Mouse (Mus musculus): Measurements from ENCODE around the gene Ppp1r32. TPM values are rescaled to one million over a fixed set of nuclear protein-coding genes. Genes with fewer than 3 reads are reported as not detected.
A peak's percentile ranks its signal among the peaks of the same experiment; 100 is the strongest.

Ppp1r32 gene
- polyA plus RNA-seq, 1 experiment from 2014 or later = 0.41 TPM

DNA sequence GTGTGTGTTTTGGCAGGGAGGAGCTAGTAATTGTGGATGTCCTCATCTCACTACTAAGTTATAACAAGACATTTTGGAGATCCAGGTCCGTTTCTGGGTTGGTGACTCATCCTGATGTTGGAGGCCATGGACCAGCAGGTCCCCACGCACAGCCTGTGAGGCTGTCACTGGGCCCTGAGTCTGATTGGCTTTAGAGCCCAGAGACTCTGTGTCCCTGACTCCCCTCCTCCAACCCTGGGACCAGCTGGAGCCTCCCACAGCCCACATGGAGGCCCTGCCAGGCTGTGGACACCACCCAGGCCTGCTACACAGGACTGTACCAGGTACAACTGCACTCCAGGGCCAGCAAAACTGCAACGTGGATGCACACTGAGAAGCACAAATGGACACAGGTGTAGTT lies 9.8 kb downstream of the Ppp1r32 start:
- Histone ChIP-seq H3K4me2 (ENCODE audit: low read depth, low read length, severe bottlenecking) (no peak overlapping the region), H3K4me1 (replicated peaks; ENCODE audit: control insufficient read depth, insufficient read depth, low read length) (no peaks in the 10 kb centered on the region; the same call in 1 of the 2 replicates), H3K36me3 (ENCODE audit: control insufficient read depth, insufficient read depth, low read length) (no peaks in the 10 kb centered on the region), H3K9ac (ENCODE audit: low read length) (no peak overlapping the region), H3K27me3 (ENCODE audit: control insufficient read depth, insufficient read depth, low read length) (no peaks in the 10 kb centered on the region), H3K27ac (ENCODE audit: low read depth, low read length) (no peak overlapping the region), H3K9me3 (ENCODE audit: control insufficient read depth, low read length) (no peaks in the 10 kb centered on the region), H3K4me3 (ENCODE audit: low read depth, low read length) (no peak overlapping the region)
- WGBS = 86% methylated on average over 3 of the region's 3 CpGs
- no peak for ATAC-seq (replicated peaks; ENCODE audit: low FRiP score)
- no peak for DNase-seq (ENCODE audit: low spot score)

GRCm38 (mm10) chr19:10469171-10469658 lies 13.5 kb downstream of the Ppp1r32 start:
- Histone ChIP-seq H3K4me1 (replicated peaks; ENCODE audit: control insufficient read depth, insufficient read depth, low read length) (no peaks in the 10 kb centered on the region; the same call in 1 of the 2 replicates), H3K4me3 (ENCODE audit: low read depth, low read length) (no peak overlapping the region), H3K9me3 (ENCODE audit: control insufficient read depth, low read length) (no peaks in the 10 kb centered on the region), H3K36me3 (ENCODE audit: control insufficient read depth, insufficient read depth, low read length) (no peaks in the 10 kb centered on the region), H3K27me3 (ENCODE audit: control insufficient read depth, insufficient read depth, low read length) (no peaks in the 10 kb centered on the region), H3K4me2 (ENCODE audit: low read depth, low read length, severe bottlenecking) (no peak overlapping the region), H3K27ac (ENCODE audit: low read depth, low read length) (no peak overlapping the region), H3K9ac (ENCODE audit: low read length) (no peak overlapping the region)
- ATAC-seq (replicated peaks; ENCODE audit: low FRiP score) = no peak
- DNase-seq (ENCODE audit: low spot score) = no peak
- 65% methylated on average over 8 of the region's 8 CpGs for WGBS

- peaks cover 8% of the 10 kb centered on the region for H3K27me3 ChIP-seq (ENCODE audit: control insufficient read depth, insufficient read depth, low read length)
- no peak overlapping the region for H3K9ac ChIP-seq (ENCODE audit: low read length)
- DNase-seq (ENCODE audit: low spot score) (no peak), ATAC-seq (replicated peaks; ENCODE audit: low FRiP score) (no peak)
- H3K4me3 ChIP-seq (ENCODE audit: low read depth, low read length) = no peak overlapping the region
- no peaks in the 10 kb centered on the region for H3K9me3 ChIP-seq (ENCODE audit: control insufficient read depth, low read length)
- H3K4me1 ChIP-seq (replicated peaks; ENCODE audit: control insufficient read depth, insufficient read depth, low read length) = no peaks in the 10 kb centered on the region
- H3K4me2 ChIP-seq (ENCODE audit: low read depth, low read length, severe bottlenecking) = no peak overlapping the region
- H3K27ac ChIP-seq (ENCODE audit: low read depth, low read length) = no peak overlapping the region
- no peaks in the 10 kb centered on the region for H3K36me3 ChIP-seq (ENCODE audit: control insufficient read depth, insufficient read depth, low read length)
- WGBS = 13% methylated on average over 4 of the region's 4 CpGs
Measured at GRCm38 (mm10) chr19:10464427-10464826, 18.3 kb downstream of the Ppp1r32 start.

- no peaks in the 10 kb centered on the region for H3K9me3 ChIP-seq (ENCODE audit: control insufficient read depth, low read length)
- H3K4me3 ChIP-seq (ENCODE audit: low read depth, low read length) = no peak overlapping the region
- DNase-seq (ENCODE audit: low spot score) = no peak
- no peak overlapping the region for H3K27ac ChIP-seq (ENCODE audit: low read depth, low read length)
- H3K36me3 ChIP-seq (ENCODE audit: control insufficient read depth, insufficient read depth, low read length) = no peaks in the 10 kb centered on the region
- no peak for ATAC-seq (replicated peaks; ENCODE audit: low FRiP score)
- peaks cover 33% of the 10 kb centered on the region for H3K27me3 ChIP-seq (ENCODE audit: control insufficient read depth, insufficient read depth, low read length)
- H3K4me2 ChIP-seq (ENCODE audit: low read depth, low read length, severe bottlenecking) = no peak overlapping the region
- no peak overlapping the region for H3K9ac ChIP-seq (ENCODE audit: low read length)
- 48% methylated on average over 7 of the region's 7 CpGs for WGBS
- H3K4me1 ChIP-seq (replicated peaks; ENCODE audit: control insufficient read depth, insufficient read depth, low read length) = peaks cover 5% of the 10 kb centered on the region; the same call in 1 of the 2 replicates
Measured at GRCm38 (mm10) chr19:10461584-10461983, 21.1 kb downstream of the Ppp1r32 start.

- Histone ChIP-seq H3K27me3 (ENCODE audit: control insufficient read depth, insufficient read depth, low read length) (peaks cover 49% of the 10 kb centered on the region), H3K4me3 (ENCODE audit: low read depth, low read length) (no peak overlapping the region), H3K4me1 (replicated peaks; ENCODE audit: control insufficient read depth, insufficient read depth, low read length) (peaks cover 11% of the 10 kb centered on the region; the same call in 1 of the 2 replicates), H3K9me3 (ENCODE audit: control insufficient read depth, low read length) (no peaks in the 10 kb centered on the region), H3K36me3 (ENCODE audit: control insufficient read depth, insufficient read depth, low read length) (no peaks in the 10 kb centered on the region), H3K27ac (ENCODE audit: low read depth, low read length) (no peak overlapping the region), H3K4me2 (ENCODE audit: low read depth, low read length, severe bottlenecking) (no peak overlapping the region), H3K9ac (ENCODE audit: low read length) (no peak overlapping the region)
- no peak for ATAC-seq (replicated peaks; ENCODE audit: low FRiP score)
- no peak for DNase-seq (ENCODE audit: low spot score)
- WGBS = 33% methylated on average over 11 of the region's 11 CpGs
Measured at GRCm38 (mm10) chr19:10459907-10460306, 22.8 kb downstream of the Ppp1r32 start.

- H3K9ac ChIP-seq (ENCODE audit: low read length) = no peak overlapping the region
- peaks cover 11% of the 10 kb centered on the region; the same call in 1 of the 2 replicates for H3K4me1 ChIP-seq (replicated peaks; ENCODE audit: control insufficient read depth, insufficient read depth, low read length)
- ATAC-seq (replicated peaks; ENCODE audit: low FRiP score) = 0 out of 2 replicates have a peak, but pooled peaks have one; percentile 16
- H3K27ac ChIP-seq (ENCODE audit: low read depth, low read length) = no peak overlapping the region
- H3K9me3 ChIP-seq (ENCODE audit: control insufficient read depth, low read length) = no peaks in the 10 kb centered on the region
- no peaks in the 10 kb centered on the region for H3K36me3 ChIP-seq (ENCODE audit: control insufficient read depth, insufficient read depth, low read length)
- DNase-seq (ENCODE audit: low spot score) = no peak
- 28% methylated on average over 8 of the region's 8 CpGs for WGBS
- no peak overlapping the region for H3K4me3 ChIP-seq (ENCODE audit: low read depth, low read length)
- H3K4me2 ChIP-seq (ENCODE audit: low read depth, low read length, severe bottlenecking) = peak overlapping the region; percentile 88; the same call in 1 of the 2 replicates
- peaks cover 49% of the 10 kb centered on the region for H3K27me3 ChIP-seq (ENCODE audit: control insufficient read depth, insufficient read depth, low read length)
Measured at GRCm38 (mm10) chr19:10458096-10458495, 24.6 kb downstream of the Ppp1r32 start.

DNA sequence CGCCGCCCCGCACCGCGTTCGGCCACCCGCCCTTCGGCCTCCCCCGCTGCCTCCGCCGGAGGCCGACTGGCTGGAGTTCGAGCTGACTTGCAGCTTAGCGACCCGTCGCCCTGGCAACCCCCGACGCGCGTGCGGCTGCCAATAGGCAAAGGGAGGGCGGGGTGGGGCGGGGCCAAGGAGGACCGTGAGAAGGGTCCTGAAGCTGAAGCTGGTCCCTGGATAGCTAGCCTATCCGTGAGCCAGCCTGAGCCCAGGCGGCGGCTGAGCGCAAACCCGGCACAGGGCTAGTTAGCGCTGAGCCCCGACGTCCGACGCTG lies 25.3 kb downstream of the Ppp1r32 start:
- peaks cover 49% of the 10 kb centered on the region for H3K27me3 ChIP-seq (ENCODE audit: control insufficient read depth, insufficient read depth, low read length)
- H3K4me1 ChIP-seq (replicated peaks; ENCODE audit: control insufficient read depth, insufficient read depth, low read length) = peaks cover 11% of the 10 kb centered on the region; the same call in 1 of the 2 replicates
- H3K4me2 ChIP-seq (ENCODE audit: low read depth, low read length, severe bottlenecking) = peak overlapping the region; percentile 88
- no peak overlapping the region for H3K27ac ChIP-seq (ENCODE audit: low read depth, low read length)
- WGBS = 0% methylated on average over 24 of the region's 34 CpGs
- H3K9me3 ChIP-seq (ENCODE audit: control insufficient read depth, low read length) = no peaks in the 10 kb centered on the region
- H3K36me3 ChIP-seq (ENCODE audit: control insufficient read depth, insufficient read depth, low read length) = no peaks in the 10 kb centered on the region
- DNase-seq (ENCODE audit: low spot score) (peak; percentile 96), ATAC-seq (replicated peaks; ENCODE audit: low FRiP score) (peak; percentile 95)
- peak overlapping the region; percentile 47 for H3K4me3 ChIP-seq (ENCODE audit: low read depth, low read length)
- peak overlapping the region; percentile 43; the same call in 1 of the 2 replicates for H3K9ac ChIP-seq (ENCODE audit: low read length)

GRCm38 (mm10) chr19:10456752-10457483 lies 25.8 kb downstream of the Ppp1r32 start, which contains the start of gene Lrrc10b:
TSS of gene Lrrc10b (minus strand) at chr19:10457473.
- under 1% methylated on average over 87 of the region's 96 CpGs for WGBS
- peak; percentile 87 for DNase-seq (ENCODE audit: low spot score)

More at GRCm38 (mm10) chr19:10456752-10457483, 25.8 kb downstream of the Ppp1r32 start, which contains the start of gene Lrrc10b:
- Histone ChIP-seq H3K4me3 (ENCODE audit: low read depth, low read length) (peak within 1 kb of the TSS; percentile 47), H3K9me3 (ENCODE audit: control insufficient read depth, low read length) (no peaks in the 10 kb centered on the region), H3K36me3 (ENCODE audit: control insufficient read depth, insufficient read depth, low read length) (no peaks in the 10 kb centered on the region), H3K4me1 (replicated peaks; ENCODE audit: control insufficient read depth, insufficient read depth, low read length) (peaks cover 11% of the 10 kb centered on the region; the same call in 1 of the 2 replicates), H3K27me3 (ENCODE audit: control insufficient read depth, insufficient read depth, low read length) (peaks cover 49% of the 10 kb centered on the region), H3K4me2 (ENCODE audit: low read depth, low read length, severe bottlenecking) (peak within 1 kb of the TSS; percentile 88), H3K27ac (ENCODE audit: low read depth, low read length) (no peak within 1 kb of the TSS), H3K9ac (ENCODE audit: low read length) (peak within 1 kb of the TSS; percentile 43; the same call in 1 of the 2 replicates)
- peak; percentile 57 for ATAC-seq (replicated peaks; ENCODE audit: low FRiP score)
